Mouse (Mus musculus): Measurements from ENCODE around the gene Vrk3.

The Vrk3 gene

DNA sequence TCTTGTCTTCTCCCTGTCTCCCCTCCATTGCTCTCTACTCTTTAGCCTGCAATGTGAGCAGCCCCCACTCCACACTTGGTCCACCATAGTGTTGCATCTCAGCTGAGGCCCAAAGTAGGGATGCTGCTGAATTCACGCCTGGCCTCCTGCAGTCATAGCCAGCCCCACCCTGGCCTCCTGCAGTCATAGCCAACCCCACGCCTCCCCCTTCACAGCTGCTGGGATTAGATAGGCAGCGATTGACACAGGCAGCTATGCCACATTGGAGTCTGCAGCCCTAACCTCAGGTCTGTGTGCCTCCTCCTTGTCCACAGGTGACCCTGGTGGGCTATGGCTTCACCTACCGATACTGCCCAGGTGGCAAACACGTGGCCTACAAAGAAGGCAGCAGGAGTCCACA lies 19.9 kb downstream of the Vrk3 start:
- no peak for DNase-seq

DNA sequence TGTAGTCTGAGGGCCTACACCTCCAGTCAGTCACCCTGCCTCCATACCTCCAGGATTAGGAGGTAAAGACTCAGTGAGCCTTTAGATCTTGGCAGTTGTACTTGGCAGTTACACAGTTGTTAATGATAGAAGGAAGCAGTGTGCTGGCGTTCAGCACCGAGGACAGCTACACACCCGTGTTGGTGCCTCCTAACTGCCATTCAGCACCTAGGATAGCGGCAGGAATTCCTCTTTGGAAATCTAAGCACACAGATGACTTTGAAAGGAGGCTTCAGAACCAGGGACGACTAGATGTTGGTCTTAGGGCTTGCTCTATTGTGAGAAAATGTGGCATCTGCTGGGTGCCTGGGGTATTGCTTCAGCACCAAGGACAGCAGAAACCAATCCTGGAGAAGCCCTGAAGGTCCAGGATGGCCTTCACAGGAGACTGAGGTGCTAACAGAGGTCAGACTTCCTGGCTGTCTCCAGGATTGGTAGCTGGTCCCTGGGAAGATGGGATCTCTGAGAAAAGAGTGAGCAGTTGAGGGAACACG lies 21.9 kb downstream of the Vrk3 start:
- peak; percentile 21 to 36 for DNase-seq

DNA sequence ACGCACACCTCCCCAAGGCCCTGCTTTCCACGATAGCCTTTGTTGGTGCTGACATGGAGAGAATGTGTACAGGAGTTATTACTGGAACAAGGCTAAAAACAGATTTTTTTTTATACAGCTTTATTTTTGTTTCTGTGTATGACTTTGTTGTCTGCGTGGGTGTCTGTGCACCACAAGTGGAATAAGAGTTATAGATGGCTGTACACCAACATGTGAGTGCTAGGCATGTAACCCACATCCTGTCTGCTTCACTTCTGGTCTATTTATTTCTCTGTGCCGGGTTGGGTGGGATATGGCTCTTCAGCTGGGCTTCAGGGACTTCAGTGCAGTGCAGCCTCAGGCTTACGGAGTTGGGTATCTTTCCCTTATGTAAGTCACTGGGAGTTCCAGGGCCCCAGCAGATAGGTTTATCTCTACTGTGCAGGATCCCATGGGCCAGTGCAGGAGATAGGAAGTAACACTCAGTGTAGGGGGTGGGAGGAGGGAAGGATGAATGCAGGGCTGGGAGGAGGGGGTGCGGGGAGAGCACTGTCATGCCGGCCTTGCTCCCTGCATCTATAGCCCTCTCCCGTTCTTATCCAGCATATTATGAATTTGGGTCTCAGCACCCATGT lies 24.5 kb downstream of the Vrk3 start:
- no peak for DNase-seq

DNA sequence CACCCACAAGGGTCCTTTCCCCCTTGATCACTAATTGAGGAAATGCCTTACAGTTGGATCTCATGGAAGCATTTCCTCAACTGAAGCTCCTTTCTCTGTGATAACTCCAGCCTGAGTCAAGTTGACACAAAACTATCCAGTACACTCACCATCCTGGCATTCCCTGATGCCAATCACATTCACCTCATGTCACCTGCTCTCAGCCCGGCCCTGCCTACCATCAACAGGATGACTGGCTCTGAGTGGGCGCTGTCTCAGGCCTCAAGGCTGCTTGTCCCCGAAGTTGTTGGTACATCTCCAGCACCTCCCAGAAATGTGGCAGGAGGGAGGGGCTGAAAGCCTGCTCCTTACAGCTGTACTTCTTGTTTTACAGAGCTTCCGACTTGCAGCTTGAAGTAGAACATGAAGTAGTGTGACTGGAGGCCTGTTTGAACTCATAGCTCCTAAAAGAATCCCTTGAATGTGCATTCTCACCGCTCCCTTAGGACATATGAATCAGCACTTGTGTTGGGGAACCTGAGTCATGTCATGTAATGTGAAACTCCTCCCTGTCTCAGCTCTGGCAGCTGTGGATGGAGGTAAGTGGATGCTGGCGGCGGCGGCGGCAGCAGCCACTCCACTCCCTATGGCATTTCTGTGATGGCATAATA lies 28.8 kb downstream of the Vrk3 start:
- no peak for DNase-seq

DNA sequence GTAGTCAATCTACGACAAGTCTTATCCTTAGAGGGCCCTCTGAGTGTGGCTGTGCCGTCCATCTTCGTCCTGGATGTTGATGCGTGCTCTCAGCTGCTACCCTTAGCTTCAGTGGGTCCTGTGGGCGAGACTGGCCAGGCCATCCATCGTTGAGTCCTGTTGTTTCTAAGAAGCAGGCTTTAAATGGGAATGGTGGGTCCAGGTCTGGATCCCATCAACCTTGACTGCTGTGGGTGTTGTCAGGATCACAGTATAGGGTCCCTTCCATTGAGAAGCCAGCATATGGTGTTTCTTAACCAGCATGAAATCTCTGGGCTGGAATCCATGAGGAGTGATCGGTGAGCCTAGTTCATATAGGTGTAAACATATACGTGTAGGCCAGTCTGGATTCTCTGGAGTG lies 31.9 kb downstream of the Vrk3 start:
- DNase-seq, result no peak

DNA sequence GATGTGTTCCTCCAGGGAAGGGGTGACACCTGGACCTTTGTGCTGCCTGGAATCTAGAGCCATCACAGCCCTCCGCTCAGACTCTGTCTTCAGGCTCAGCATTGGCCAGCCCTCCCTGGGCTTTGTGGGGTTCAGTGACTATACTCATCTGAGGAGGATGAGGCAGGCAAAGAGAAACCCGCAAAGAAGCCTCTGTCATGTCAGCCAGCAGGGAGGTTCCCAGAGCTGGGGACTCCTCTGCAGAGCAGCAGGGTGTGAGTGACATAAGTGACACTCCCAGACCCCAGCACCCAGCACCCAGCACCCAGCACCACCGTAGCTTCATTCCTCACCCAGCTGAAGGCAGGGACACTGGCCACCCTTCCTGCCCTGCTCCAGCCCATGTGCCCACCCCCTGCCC lies 41.3 kb downstream of the Vrk3 start:
- DNase-seq, result no peak

DNA sequence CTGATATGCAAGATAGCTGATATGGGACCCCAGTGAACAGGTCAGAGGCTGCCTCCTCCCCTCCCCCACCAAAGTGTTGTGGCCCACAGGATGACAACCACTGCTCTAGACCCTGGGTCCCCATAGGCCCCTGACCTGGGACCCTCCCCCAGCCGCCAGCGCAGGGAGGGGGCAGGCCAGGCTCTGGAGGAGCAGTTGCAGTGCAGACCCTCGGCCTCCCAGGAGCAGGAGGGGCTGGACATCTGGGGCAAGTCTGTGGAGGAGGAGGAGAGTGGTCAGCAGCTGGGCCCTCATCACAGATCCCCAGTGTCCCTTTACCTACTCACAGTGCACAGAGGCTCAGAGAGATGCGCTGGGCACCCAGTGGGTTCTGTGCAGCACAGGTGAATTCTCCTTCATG lies 41.9 kb downstream of the Vrk3 start:
- DNase-seq, result no peak

DNA sequence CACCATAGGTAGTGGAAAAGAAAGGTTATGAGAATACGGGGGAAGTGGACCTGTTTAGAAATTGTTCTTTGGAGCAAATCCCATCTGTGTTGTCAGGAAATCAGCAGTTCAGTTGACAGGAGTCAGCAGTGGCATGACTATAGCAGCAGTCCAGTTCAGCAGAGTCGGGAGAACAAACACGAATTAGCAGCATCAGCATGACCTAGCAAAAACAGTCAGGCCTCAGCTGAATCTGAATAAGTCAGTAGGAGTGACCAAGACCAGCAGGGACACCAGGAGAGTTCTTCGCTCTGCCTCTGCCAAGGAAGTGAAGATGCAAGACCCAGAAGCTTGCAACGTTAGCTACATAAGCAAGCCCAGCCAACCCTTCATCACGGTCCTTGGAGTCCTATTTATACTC lies 44.6 kb downstream of the Vrk3 start:
- no peak for DNase-seq

DNA sequence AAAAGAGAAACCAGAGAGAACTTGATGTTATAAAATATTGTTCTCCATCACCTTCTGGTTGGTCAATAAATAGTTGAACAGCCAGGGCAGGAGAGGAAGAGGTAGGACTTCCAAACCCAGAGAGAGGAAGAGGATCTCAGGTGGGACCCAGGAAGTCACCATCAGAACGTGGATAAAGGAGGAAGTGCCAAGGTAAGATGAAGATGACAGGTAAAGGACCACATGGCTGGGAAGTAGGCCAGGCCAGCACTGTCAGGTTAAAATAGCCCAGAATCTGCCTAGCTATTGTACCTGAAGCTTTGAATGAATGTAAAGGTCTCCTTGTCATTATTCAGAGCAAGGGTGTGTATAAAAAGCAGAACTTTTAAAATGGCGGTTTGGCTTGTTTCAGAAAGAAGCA lies 60.7 kb downstream of the Vrk3 start:
- no peak for DNase-seq

DNA sequence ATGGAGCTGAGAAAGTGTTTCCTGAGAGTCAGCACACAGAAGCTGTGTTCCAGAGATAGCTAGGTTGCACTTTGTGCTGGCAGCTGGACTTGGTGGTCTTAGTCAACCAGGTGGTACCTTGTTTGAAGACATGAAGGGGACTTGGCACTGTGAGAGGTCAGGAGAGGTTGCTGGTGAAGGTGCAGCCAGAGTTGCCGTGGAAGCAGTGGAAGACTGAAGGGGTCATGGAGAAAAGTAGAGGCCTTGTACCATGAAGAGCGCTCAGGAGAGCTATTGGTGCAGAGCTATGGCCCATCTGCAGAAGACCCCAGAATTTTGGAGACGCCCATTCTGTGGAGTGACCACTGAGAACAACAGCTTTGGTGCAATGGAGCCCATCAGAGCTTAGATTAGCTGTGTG lies 61.3 kb downstream of the Vrk3 start:
- DNase-seq, result no peak

DNA sequence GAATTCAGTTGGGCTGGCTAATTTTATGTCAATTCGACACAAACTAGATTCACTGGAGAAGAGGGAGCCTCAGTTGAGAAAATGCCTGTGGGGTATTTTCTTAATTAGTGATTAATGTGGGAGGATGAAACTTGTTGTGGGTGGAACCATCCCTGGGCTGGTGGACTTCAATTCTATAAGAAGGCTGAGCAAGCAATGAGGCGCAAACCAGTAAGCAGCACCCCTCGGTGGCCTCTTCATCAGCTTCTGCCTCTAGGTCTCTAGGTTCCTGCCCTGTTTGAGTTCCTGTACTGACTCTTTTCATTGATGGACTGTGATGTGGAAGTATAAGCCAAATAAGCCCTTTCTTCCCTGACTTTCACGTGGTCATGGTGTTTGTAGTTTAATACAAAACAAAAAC lies 62.2 kb downstream of the Vrk3 start:
- no peak for DNase-seq

DNA sequence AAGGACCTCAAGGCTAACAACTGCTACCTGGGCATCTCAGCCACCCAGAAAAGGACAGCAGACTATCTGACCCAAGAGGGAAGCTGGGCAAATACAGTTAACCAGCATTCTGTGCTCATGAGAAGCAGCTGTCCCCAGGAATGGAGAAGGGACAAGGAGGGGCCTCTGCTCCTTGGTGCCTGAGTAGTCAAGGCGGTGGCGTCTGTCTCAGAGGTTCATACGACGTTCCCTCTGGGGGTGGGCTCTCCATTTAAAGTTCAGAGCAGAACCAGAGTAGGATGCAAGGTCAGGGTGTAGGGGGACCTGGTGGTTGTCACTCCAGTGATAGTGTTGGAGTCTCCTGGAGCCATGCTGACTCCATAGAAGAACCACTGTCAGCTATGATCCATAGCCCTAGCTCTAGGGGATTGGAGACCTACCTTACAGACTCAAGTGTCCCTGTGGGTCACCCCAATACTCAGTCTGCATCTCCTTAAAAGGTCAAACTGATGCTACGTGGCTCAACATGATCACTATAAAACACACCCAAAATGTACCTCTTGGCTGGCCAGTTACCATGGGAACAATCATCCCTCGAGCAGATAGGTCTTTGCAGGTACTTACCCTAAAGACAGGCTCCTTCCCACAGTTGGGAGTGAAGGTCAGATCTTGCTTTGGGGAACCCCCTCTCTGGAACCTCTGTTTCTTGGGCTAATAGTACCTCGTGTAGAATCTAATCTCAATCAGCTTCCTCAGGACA lies 62.8 kb downstream of the Vrk3 start:
- no peak for DNase-seq

DNA sequence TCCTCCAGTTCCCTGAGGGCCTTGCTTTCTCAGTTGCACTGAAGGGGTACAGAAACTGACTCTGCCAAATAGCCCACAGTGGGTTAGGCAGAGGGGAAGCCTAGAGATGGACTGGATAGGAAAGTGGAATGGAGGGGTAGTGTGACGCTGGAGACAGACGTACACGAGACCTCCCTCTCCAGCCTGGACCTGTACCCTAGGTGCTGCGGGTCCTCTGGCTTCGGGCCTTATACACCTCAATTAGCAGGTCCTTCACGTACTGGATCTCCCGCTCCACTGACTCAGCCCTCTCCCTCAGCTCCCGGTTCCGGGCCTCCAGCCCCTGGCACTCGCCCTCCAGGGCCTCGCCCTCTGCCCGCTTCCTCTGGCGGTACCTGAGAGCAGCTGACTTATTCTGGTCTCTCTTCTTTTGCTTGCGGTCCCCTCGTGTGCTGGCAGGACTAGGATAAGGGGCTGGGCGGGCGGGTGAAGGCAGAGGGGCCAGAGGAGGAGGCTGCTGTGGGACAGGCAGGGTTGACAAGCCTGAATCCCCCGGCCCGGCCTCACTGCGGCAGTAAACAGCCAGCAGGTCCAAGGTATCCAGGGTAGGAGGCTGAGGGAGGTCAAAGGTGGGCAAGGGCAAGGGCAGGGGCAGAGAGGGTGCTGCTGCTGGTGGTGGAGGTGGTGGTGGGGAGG lies 64.6 kb downstream of the Vrk3 start:
- peak in 1 of 2 experiments; percentile 0 for DNase-seq

DNA sequence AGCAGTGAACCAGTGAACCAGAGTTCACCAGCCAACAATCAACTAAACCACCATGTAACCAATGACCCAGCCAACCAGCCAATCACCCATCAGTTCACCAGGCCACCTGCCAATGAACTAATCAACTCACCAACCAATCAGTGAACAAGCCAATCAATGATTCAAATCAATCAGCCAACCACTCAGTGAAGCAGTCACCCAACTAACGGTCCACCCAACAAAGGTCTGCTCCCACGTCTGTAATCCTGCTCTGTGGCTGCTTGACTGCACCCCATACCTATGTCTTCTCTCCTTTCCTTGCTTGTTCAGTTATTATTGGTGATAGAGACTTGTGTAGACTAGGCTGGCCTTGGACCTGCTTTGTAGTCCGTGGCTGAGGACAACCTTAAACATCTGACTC lies 65.8 kb downstream of the Vrk3 start:
- DNase-seq, result no peak

DNA sequence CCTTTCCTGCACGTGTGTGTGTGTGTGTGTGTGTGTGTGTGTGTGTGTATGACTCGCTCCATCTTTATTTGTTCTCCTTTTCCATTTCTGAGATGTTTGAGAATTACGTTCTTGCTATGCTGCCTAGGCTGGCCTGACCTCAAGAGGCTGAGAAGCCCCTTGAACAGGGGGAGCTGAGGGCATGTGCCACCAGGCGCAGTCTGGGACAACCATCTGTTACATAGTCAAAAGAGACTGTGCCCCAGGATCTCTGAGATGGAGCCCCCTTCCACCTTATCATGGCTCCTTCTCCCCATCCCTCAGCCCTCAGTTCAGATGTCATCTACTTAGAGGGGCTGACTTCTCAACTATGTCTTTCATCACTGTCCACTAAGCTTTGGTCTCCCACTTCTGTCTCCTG lies 66.2 kb downstream of the Vrk3 start:
- no peak for DNase-seq

DNA sequence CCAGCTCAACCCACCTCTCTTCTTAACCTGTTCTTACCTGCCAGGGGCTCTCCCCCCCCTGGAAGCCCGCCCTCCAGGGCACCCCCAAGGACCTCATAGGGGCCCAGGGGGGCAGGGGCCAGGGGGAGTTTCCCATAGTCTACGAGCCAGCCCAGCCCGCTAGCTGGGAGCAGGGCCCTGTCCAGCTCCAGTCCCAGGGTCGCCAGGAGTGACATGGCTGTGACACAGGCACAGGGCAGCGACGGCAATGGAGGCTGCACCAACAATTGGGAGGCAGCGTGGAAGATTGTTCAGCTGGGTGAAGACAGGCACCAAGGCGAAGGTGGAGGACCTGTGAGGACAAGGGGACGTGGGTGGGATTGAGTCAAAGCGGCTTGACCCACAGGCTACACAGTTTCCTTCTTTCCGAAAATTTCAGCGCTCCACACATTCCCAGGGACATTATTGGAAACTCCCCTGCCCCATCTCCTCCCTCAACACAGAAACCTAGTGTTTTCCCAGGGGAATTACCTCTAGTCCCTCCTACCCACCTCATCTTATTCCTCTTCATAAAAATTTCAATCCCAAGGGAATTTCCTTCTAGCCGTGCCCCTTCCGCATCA lies 66.8 kb downstream of the Vrk3 start:
- DNase-seq, result peak in 1 of 2 experiments; percentile 10

DNA sequence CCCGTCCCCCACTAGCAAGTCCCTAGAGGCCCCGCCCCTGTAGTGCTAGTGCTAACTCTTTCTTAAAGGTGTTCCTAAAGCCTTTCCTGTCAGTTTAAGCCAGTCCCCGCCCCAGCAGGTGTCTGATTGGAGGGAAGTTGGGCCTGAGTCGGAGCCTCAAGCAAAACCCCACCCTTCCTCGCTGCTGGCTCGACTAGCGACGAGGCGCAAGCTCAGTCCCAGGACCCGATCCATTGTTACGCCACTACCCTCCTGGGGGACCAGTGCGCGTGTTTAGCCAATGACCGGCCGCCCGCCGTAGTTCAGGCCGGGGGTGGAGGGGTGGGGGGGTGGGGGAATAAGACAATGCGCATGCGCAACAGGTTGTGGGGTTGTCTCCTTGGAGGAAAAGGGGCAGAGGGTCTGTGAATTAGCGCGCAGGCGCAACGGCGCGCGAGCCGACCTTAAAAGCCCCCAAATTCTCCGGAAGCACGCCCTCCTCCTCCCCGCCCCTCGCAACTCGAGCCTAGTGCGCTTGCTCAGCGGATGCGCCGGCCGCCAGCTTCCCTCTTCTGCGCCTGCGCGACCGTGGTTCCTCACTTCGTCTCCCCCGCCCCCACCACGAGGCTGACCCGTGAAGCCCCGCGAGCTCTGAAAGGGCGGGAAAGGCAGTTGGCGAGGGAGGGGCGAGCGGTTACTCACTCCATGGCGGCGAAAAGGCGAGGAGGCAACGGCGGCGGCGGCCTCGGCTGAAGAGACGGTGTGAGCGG lies 67.7 kb downstream of the Vrk3 start, which contains the start of the genes Nup62 and Il4i1:
Gene Nup62, plus strand, starts transcription at position 368 of the 749 bp plus-strand sequence.
Gene Il4i1, plus strand, starts transcription at position 667 of the 749 bp plus-strand sequence.
- peak; percentile 99 for DNase-seq

DNA sequence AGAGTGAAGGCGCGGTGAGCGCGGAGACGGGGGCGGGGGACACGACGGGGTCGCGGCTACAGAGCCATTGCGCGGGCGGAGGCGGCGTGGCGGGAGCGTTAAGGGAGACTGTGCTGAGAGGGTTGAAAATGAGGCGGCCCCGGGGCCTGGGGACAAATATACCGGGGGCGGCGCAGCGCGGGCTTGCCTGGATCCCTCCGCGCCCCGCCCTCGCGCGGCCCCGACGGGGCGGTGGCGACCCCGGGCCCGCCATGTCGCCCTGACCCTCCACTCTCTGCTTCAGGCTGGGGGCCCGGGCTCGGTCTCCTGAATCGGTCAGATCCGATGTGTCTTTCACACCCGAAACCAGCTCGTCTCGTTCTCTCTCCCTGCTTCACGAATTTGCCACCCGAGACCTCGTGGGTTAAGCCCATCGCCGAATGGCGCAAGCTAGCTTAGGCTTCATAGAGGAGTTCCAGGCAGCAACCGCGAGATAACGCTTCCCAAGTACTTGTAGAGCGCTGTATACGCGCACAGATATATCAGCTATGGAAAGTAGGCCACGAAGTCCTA lies 68.3 kb downstream of the Vrk3 start, which contains the start of gene Atf5:
Gene Atf5, minus strand, starts transcription at position 189 of the 552 bp plus-strand sequence.
- no peak for DNase-seq

DNA sequence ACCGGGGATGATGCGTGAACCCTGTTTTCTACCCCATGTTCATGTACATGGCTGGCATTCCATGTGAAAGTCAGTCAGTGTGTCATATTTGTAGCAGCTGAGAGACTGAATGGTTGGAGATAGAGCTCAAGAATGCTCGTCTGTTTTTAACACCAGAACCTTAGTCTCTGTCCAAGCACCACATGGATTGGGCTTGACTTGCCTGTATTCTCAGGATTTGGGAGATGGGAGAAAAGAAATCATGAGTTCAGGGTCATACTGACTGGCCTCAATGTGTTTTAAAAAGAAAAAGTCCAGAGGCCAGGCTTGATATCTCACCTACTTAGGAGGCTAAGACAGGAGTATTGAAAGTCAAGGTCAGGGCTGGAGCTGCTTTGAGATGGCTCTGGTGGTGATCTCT lies 69.2 kb downstream of the Vrk3 start:
- no peak for DNase-seq

DNA sequence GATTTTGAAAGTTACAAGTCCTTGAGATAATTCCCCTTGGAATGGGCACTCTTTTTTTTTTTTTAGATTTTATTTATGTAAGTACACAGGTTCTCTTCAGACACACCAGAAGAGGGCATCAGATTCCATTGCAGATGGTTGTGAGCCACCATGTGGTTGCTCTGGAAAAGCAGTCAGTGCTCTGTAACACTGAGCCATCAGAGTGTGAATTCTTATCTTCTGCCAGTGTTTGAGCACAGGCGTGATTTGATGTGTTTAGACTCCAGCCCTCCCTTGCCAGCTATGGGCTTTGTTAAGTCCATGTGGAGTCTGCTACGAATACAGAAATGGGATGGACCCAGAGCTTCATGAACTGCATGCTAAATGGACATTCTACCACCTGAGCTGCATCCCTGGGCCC lies 70.0 kb downstream of the Vrk3 start:
- DNase-seq, result no peak

DNA sequence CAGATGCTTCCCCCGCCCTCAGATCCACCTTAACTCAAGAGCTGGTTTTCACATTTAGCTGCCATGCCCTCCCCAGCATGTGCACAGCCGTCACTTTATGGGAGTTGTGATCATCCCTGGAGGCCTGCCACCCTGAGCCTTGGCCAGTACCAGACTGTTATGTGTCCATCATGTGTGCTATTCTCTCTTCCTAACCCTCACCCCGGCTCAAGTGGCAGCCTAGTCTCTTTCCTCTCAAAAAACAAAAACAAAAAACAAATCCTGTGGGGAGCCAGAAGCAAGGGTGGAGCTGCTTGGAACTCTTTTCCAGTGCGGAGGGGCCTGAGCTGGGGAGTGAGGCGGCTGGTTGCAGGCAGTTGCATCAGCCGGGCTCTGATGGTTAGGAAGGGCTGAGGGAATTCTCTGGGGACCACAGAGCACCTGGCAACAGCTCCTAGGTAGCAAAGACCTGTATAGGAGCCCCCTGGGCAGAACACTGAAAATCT lies 70.6 kb downstream of the Vrk3 start:
- no peak for DNase-seq

DNA sequence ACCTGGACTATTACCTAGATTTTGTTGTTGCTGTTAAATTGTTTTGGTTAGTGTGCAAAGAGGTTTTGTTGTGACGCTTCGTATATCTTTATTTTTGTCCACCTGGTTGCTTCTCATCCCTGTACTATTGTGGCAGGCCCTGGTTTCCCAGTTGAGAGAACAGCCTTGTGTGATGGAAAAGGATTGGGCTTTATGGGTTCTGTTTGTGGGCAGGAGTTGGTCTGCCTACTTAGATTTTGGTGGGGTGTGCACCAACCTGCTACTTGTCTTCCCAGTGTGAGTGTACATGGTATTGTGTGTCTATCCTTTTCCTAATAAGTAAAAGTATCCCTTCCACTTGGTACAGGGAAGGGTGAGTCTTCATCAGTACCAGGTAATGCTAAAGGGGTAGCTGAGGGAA lies 71.2 kb downstream of the Vrk3 start:
- DNase-seq, result no peak

All from B cell, adult 2 months (primary cell).